Mouse (Mus musculus): ENCODE data around the gene G6pc. TPM values are rescaled to one million over a fixed set of nuclear protein-coding genes. Genes with fewer than 3 reads are reported as not detected.

Gene G6pc
- polyA plus RNA-seq, 1 experiment from 2014 or later: not detected

DNA sequence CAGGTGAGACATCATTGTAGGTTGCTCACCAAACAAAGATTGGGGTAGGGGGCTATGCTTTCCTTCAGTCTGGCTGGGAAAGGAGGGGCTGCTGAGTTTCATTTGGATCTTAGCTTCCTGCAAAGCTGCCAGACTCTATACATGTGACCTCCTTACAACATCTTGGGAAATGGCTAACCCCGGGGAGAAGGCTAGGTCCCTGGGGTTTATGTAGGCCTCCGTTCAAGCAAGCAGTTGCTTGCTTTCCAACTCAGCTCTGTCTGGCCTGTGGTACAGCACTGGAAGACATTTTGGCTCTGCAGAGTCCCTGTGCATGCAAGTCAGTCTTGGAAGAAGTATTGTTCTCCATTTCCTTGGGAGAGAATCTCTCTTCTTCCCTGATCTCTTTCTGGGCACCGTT lies 34.8 kb upstream of the G6pc start:
- Histone ChIP-seq H3K4me3 (ENCODE audit: low read length) (peak overlapping the region; percentile 8), H3K27me3 (ENCODE audit: control insufficient read depth, insufficient read depth, low read length) (no peaks in the 10 kb centered on the region), H3K4me2 (ENCODE audit: low read depth, low read length) (peak overlapping the region; percentile 48), H3K9ac (ENCODE audit: low read length) (0 out of 2 replicates have a peak overlapping the region, but pooled peaks have one; percentile 1), H3K27ac (ENCODE audit: low read length) (no peak overlapping the region), H3K9me3 (replicated peaks; ENCODE audit: control insufficient read depth, low read length) (no peaks in the 10 kb centered on the region), H3K4me1 (ENCODE audit: control insufficient read depth, insufficient read depth, low read length) (peaks cover 12% of the 10 kb centered on the region), H3K36me3 (ENCODE audit: control insufficient read depth, insufficient read depth) (no peaks in the 10 kb centered on the region)
- no peak for ATAC-seq (replicated peaks; ENCODE audit: extremely low read depth, insufficient read depth, low FRiP score)
- 68% methylated on average over 3 of the region's 3 CpGs for WGBS

- Histone ChIP-seq H3K27me3 (ENCODE audit: control insufficient read depth, insufficient read depth, low read length) (no peaks in the 10 kb centered on the region), H3K4me3 (ENCODE audit: low read length) (peak overlapping the region; percentile 25), H3K9ac (ENCODE audit: low read length) (0 out of 2 replicates have a peak overlapping the region, but pooled peaks have one; percentile 39), H3K9me3 (replicated peaks; ENCODE audit: control insufficient read depth, low read length) (no peaks in the 10 kb centered on the region), H3K4me1 (ENCODE audit: control insufficient read depth, insufficient read depth, low read length) (peaks cover 13% of the 10 kb centered on the region), H3K27ac (ENCODE audit: low read length) (no peak overlapping the region), H3K4me2 (ENCODE audit: low read depth, low read length) (peak overlapping the region; percentile 49), H3K36me3 (ENCODE audit: control insufficient read depth, insufficient read depth) (no peaks in the 10 kb centered on the region)
- WGBS: 51% methylated on average over 10 of the region's 10 CpGs
- no peak for ATAC-seq (replicated peaks; ENCODE audit: extremely low read depth, insufficient read depth, low FRiP score)
Measured at GRCm38 (mm10) chr11:101334023-101334422, 33.3 kb upstream of the G6pc start.

DNA sequence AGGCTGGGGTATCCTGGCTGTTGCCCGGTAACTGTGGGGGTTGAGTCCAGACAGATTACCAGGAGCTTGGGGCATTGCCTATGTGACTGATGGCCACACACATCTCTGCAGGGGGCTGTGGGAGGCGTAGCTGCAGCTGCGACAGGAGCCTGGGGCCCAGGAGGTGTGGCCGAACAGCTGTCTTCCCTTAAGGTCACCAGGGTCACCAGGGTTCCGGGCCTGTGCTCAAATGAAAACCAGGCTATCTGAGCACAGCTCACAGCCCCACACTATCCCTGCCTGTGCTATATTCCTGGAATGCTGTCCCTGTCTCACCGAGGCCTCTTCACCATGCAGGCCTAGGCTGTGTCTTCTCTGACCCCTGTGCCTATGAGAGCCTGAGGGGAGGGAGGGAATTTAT lies 32.8 kb upstream of the G6pc start:
- 29% methylated on average over 6 of the region's 6 CpGs for WGBS
- Histone ChIP-seq H3K9ac (ENCODE audit: low read length) (no peak overlapping the region), H3K4me2 (ENCODE audit: low read depth, low read length) (peak overlapping the region; percentile 49), H3K9me3 (replicated peaks; ENCODE audit: control insufficient read depth, low read length) (no peaks in the 10 kb centered on the region), H3K36me3 (ENCODE audit: control insufficient read depth, insufficient read depth) (no peaks in the 10 kb centered on the region), H3K27ac (ENCODE audit: low read length) (no peak overlapping the region), H3K27me3 (ENCODE audit: control insufficient read depth, insufficient read depth, low read length) (no peaks in the 10 kb centered on the region), H3K4me3 (ENCODE audit: low read length) (0 out of 2 replicates have a peak overlapping the region, but pooled peaks have one; percentile 6), H3K4me1 (ENCODE audit: control insufficient read depth, insufficient read depth, low read length) (peaks cover 9% of the 10 kb centered on the region)
- no peak for ATAC-seq (replicated peaks; ENCODE audit: extremely low read depth, insufficient read depth, low FRiP score)

- no peak for ATAC-seq (replicated peaks; ENCODE audit: extremely low read depth, insufficient read depth, low FRiP score)
- Histone ChIP-seq H3K9ac (ENCODE audit: low read length) (no peak overlapping the region), H3K27ac (ENCODE audit: low read length) (no peak overlapping the region), H3K27me3 (ENCODE audit: control insufficient read depth, insufficient read depth, low read length) (no peaks in the 10 kb centered on the region), H3K4me1 (ENCODE audit: control insufficient read depth, insufficient read depth, low read length) (peaks cover 9% of the 10 kb centered on the region), H3K9me3 (replicated peaks; ENCODE audit: control insufficient read depth, low read length) (no peaks in the 10 kb centered on the region), H3K4me2 (ENCODE audit: low read depth, low read length) (no peak overlapping the region), H3K4me3 (ENCODE audit: low read length) (no peak overlapping the region), H3K36me3 (ENCODE audit: control insufficient read depth, insufficient read depth) (no peaks in the 10 kb centered on the region)
- WGBS: 77% methylated on average over 9 of the region's 9 CpGs
Measured at GRCm38 (mm10) chr11:101335685-101336084, 31.7 kb upstream of the G6pc start.

DNA sequence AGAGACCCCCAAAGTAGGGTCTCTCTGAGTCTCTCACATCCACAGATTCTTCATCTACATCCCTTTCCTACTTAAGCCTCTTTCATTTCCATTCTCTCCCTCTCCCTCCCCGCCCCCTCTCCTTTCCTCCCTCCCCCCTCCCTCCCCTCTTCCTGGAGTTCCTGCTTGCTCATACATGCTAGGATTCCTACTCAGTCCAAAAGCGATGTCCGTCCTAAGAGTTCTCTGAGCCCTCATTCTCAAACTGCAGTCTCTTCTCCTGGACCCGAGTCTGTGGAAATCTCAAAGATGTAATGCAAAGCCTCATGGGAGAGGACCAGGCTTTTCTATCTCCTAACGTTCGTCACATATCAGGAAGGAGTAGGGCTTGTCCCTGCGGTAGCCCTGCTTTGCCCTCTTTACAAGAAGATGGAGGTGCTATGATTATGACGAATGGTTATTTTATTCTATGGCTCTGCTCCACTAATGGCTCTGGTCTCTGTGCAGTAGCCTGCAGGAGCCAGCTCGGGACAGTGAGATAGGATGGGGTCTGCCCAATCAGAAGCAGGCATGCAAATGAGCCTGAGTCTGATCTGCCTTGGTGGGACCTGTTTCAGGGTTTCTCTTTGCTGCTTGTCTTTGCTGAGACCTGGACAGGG lies 29.1 kb upstream of the G6pc start:
- peak; percentile 83; the same call in 1 of the 2 replicates for ATAC-seq (replicated peaks; ENCODE audit: extremely low read depth, insufficient read depth, low FRiP score)
- Histone ChIP-seq H3K4me3 (ENCODE audit: low read length) (peak overlapping the region; percentile 33), H3K27ac (ENCODE audit: low read length) (no peak overlapping the region), H3K36me3 (ENCODE audit: control insufficient read depth, insufficient read depth) (no peaks in the 10 kb centered on the region), H3K9ac (ENCODE audit: low read length) (no peak overlapping the region), H3K4me1 (ENCODE audit: control insufficient read depth, insufficient read depth, low read length) (peaks cover 9% of the 10 kb centered on the region), H3K27me3 (ENCODE audit: control insufficient read depth, insufficient read depth, low read length) (no peaks in the 10 kb centered on the region), H3K9me3 (replicated peaks; ENCODE audit: control insufficient read depth, low read length) (no peaks in the 10 kb centered on the region), H3K4me2 (ENCODE audit: low read depth, low read length) (peak overlapping the region; percentile 61)
- WGBS: 5% methylated on average over 9 of the region's 9 CpGs

GRCm38 (mm10) chr11:101347083-101347775 lies 20.1 kb upstream of the G6pc start:
- no peak for ATAC-seq (replicated peaks; ENCODE audit: extremely low read depth, insufficient read depth, low FRiP score)
- Histone ChIP-seq H3K27me3 (ENCODE audit: control insufficient read depth, insufficient read depth, low read length) (no peaks in the 10 kb centered on the region), H3K4me2 (ENCODE audit: low read depth, low read length) (no peak overlapping the region), H3K4me1 (ENCODE audit: control insufficient read depth, insufficient read depth, low read length) (no peaks in the 10 kb centered on the region), H3K36me3 (ENCODE audit: control insufficient read depth, insufficient read depth) (no peaks in the 10 kb centered on the region), H3K27ac (ENCODE audit: low read length) (no peak overlapping the region), H3K9me3 (replicated peaks; ENCODE audit: control insufficient read depth, low read length) (no peaks in the 10 kb centered on the region; the same call in 1 of the 2 replicates), H3K9ac (ENCODE audit: low read length) (no peak overlapping the region), H3K4me3 (ENCODE audit: low read length) (no peak overlapping the region)
- 71% methylated on average over 10 of the region's 10 CpGs for WGBS

- Histone ChIP-seq H3K4me3 (ENCODE audit: low read length) (no peak overlapping the region), H3K9ac (ENCODE audit: low read length) (no peak overlapping the region), H3K27ac (ENCODE audit: low read length) (no peak overlapping the region), H3K4me1 (ENCODE audit: control insufficient read depth, insufficient read depth, low read length) (no peaks in the 10 kb centered on the region), H3K4me2 (ENCODE audit: low read depth, low read length) (no peak overlapping the region), H3K9me3 (replicated peaks; ENCODE audit: control insufficient read depth, low read length) (no peaks in the 10 kb centered on the region; the same call in 1 of the 2 replicates), H3K36me3 (ENCODE audit: control insufficient read depth, insufficient read depth) (no peaks in the 10 kb centered on the region), H3K27me3 (ENCODE audit: control insufficient read depth, insufficient read depth, low read length) (no peaks in the 10 kb centered on the region)
- WGBS: 64% methylated on average over 7 of the region's 7 CpGs
- ATAC-seq (replicated peaks; ENCODE audit: extremely low read depth, insufficient read depth, low FRiP score): no peak
Measured at GRCm38 (mm10) chr11:101348774-101349173, 18.6 kb upstream of the G6pc start.

DNA sequence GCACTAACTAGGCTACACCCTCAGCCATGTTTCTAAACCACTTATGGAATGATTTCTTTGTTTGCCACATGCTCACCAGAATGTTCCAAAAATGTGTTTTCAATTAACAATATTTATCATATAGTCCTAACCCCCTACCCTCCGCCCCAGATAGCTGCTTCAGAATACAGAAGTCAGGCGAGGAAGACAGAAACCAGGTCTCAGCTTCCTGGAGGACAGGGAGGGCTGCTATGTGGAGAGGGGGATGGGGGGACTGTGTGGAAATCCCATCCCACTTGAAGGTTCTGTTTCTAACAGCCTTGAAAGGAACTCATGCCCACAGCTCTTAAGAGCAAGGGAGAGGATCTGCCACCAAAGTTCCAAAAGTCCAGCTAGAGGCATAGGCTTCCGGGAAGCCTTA lies 18.1 kb upstream of the G6pc start:
- Histone ChIP-seq H3K27me3 (ENCODE audit: control insufficient read depth, insufficient read depth, low read length) (no peaks in the 10 kb centered on the region), H3K4me2 (ENCODE audit: low read depth, low read length) (no peak overlapping the region), H3K36me3 (ENCODE audit: control insufficient read depth, insufficient read depth) (no peaks in the 10 kb centered on the region), H3K27ac (ENCODE audit: low read length) (no peak overlapping the region), H3K4me1 (ENCODE audit: control insufficient read depth, insufficient read depth, low read length) (no peaks in the 10 kb centered on the region), H3K9me3 (replicated peaks; ENCODE audit: control insufficient read depth, low read length) (no peaks in the 10 kb centered on the region; the same call in 1 of the 2 replicates), H3K9ac (ENCODE audit: low read length) (no peak overlapping the region), H3K4me3 (ENCODE audit: low read length) (no peak overlapping the region)
- WGBS: 61% methylated on average over 3 of the region's 3 CpGs
- ATAC-seq (replicated peaks; ENCODE audit: extremely low read depth, insufficient read depth, low FRiP score): no peak

DNA sequence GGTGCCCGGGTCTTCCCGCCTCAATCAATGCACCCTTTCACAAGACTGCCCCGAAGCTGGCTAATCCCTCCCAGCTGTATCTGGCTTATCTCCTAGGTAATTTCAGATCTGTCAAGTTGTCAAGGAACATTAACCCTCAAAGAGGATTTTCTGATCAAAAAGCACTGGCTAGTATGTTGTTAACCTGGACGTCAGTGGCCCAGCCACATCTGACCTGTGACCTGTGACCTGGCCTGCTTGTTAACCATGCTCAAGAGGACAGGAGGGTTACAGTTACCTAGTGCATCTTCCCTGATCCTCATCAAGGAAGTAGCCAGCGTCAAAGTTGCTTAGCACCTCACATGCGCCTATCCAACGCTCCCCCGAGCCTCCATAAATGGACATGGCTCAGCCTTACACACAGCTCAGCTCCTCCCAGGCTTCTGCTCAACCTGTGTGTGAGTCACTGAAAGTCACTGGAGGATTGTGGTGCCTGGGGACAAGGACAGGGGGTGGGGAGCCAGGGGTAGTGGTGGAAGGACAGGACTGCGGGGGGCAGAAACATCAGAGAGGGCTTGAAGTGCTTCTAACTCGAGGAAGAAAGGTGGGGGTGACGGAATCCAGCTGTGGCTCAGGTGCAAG lies 16.2 kb upstream of the G6pc start:
- H3K4me3 ChIP-seq (ENCODE audit: low read length): no peak overlapping the region
- no peak overlapping the region for H3K27ac ChIP-seq (ENCODE audit: low read length)
- WGBS: 49% methylated on average over 11 of the region's 11 CpGs
- H3K9me3 ChIP-seq (replicated peaks; ENCODE audit: control insufficient read depth, low read length): no peaks in the 10 kb centered on the region; the same call in 1 of the 2 replicates
- no peaks in the 10 kb centered on the region for H3K4me1 ChIP-seq (ENCODE audit: control insufficient read depth, insufficient read depth, low read length)
- H3K36me3 ChIP-seq (ENCODE audit: control insufficient read depth, insufficient read depth): no peaks in the 10 kb centered on the region
- H3K4me2 ChIP-seq (ENCODE audit: low read depth, low read length): no peak overlapping the region
- H3K9ac ChIP-seq (ENCODE audit: low read length): no peak overlapping the region
- ATAC-seq (replicated peaks; ENCODE audit: extremely low read depth, insufficient read depth, low FRiP score): no peak
- no peaks in the 10 kb centered on the region for H3K27me3 ChIP-seq (ENCODE audit: control insufficient read depth, insufficient read depth, low read length)

Data from heart, embryonic 16.5 days (tissue).